Mouse (Mus musculus): ENCODE measurements around the gene Pim1.
"Not testable (repeated sequence)": the region's sequence is repeated elsewhere in the genome, so short reads cannot be mapped to it uniquely, and the experiment has no call there.

Gene Pim1

DNA sequence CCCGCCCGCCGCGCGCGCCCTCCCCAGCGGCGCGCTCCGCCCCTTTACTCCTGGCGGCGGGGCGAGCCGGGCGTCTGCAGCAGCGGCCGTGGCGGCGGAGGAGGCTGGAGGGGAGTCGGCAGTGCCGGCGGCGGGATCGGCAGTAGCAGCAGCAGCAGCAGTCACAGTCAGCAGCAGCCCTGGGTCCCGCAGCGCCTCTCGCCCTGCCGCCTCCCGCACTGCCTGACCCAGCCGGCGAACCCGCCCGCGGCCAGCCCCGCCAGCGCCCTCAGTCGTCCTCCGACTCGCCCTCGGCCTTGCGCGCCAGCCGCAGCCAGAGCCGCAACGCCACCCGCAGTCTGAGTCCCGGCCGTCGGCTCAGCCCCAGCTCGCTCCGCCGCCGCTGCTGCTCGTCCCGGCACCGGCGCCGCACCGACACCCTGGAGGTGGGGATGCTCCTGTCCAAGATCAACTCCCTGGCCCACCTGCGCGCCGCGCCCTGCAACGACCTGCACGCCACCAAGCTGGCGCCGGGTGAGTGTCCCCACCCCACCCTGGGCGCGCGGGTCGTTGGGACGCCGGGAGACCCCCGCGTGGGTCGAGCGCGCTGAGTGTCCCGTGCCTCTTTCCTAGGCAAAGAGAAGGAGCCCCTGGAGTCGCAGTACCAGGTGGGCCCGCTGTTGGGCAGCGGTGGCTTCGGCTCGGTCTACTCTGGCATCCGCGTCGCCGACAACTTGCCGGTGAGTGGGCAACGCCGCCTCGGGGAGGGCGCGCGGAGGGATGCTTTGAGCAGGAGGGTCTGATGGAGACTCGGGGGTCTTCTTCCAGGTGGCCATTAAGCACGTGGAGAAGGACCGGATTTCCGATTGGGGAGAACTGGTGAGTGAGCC is at the start of gene Pim1:
Gene Pim1 (plus strand): TSS at position 41 of the 869 bp plus-strand sequence.
- in situ Hi-C loops (cut with MboI; ENCODE audit: low pct_unique_long_range_greater_than_20kb in 1 of 2, low sequenced_read_pairs in 2 of 2, unreplicated experiment in 1 of 2): no loop called here

GRCm38 (mm10) chr17:29441562-29441961 is 49.0 kb upstream of the Pim1 start:
- in situ Hi-C loops (cut with MboI; ENCODE audit: low pct_unique_long_range_greater_than_20kb in 1 of 2, low sequenced_read_pairs in 2 of 2, unreplicated experiment in 1 of 2): no loop called here

GRCm38 (mm10) chr17:29442131-29442557 is 48.4 kb upstream of the Pim1 start:
- in situ Hi-C loops (cut with MboI; ENCODE audit: low pct_unique_long_range_greater_than_20kb in 1 of 2, low sequenced_read_pairs in 2 of 2, unreplicated experiment in 1 of 2): no loop called here

DNA sequence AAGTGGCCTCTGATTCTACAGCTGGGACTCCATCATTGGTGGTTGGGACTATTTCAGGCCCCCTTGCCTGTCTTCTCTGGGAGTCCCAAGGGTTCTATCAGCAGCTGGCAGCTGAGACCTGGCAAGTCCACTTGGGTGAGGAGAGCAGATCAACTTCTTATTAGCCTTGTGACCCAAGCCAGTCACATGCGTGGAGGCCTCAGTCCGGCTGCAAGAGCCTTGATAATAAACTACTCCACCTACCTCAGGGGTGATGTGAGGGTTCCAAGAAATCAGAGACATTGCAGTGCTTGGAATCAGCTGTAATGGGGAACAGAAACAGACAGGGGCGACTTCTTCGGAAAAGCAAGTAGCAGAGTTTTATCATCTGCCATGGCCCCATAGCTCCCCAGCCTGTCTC is 46.8 kb upstream of the Pim1 start:
- in situ Hi-C loops (cut with MboI; ENCODE audit: low pct_unique_long_range_greater_than_20kb in 1 of 2, low sequenced_read_pairs in 2 of 2, unreplicated experiment in 1 of 2): no loop called here

DNA sequence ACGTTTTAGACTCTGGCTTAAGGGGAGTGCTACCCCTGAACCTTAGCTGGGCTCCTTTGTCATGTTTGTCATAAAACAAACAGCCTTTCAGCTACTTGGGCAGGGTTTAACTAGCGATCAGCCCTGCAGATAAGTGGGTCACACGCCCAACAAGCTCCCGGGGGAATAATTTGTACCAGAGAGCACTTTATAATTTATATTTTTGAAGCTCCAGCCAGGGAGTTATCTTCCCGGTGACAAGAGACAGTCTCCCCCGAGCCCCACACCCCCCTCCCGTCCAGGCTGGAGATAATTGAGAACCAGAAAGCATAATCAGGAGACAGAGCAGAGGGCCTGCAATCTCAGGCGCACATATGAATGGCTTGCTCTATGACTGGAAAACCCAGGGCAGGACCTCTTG is 45.5 kb upstream of the Pim1 start:
- in situ Hi-C loops (cut with MboI; ENCODE audit: low pct_unique_long_range_greater_than_20kb in 1 of 2, low sequenced_read_pairs in 2 of 2, unreplicated experiment in 1 of 2): no loop called here

DNA sequence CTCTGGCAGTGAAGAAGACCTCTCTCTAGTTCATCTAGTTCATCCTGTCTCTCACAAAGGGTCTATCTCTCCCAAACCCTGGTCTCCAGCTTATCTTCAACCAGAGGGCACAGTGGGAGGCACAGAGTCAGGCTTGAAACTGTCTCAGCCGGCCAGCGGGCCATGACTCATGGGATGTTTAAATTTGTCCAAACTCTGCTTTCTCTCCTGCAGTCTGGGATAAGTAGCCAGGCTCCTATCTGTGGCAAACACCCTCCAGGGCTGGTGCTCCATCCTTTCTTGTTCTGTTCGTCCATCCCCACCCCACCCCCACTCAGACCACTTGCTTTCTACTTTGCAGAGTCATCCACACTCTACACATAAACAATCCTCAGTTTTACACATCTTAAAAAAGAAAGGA is 43.2 kb upstream of the Pim1 start:
- in situ Hi-C loops (cut with MboI; ENCODE audit: low pct_unique_long_range_greater_than_20kb in 1 of 2, low sequenced_read_pairs in 2 of 2, unreplicated experiment in 1 of 2): no loop called here

GRCm38 (mm10) chr17:29448055-29448454 is 42.5 kb upstream of the Pim1 start:
- in situ Hi-C loops (cut with MboI; ENCODE audit: low pct_unique_long_range_greater_than_20kb in 1 of 2, low sequenced_read_pairs in 2 of 2, unreplicated experiment in 1 of 2): no loop called here

- in situ Hi-C loops (cut with MboI; ENCODE audit: low pct_unique_long_range_greater_than_20kb in 1 of 2, low sequenced_read_pairs in 2 of 2, unreplicated experiment in 1 of 2): no loop called here
These were observed 42.0 kb upstream of the Pim1 start for GRCm38 (mm10) chr17:29448561-29448960.

DNA sequence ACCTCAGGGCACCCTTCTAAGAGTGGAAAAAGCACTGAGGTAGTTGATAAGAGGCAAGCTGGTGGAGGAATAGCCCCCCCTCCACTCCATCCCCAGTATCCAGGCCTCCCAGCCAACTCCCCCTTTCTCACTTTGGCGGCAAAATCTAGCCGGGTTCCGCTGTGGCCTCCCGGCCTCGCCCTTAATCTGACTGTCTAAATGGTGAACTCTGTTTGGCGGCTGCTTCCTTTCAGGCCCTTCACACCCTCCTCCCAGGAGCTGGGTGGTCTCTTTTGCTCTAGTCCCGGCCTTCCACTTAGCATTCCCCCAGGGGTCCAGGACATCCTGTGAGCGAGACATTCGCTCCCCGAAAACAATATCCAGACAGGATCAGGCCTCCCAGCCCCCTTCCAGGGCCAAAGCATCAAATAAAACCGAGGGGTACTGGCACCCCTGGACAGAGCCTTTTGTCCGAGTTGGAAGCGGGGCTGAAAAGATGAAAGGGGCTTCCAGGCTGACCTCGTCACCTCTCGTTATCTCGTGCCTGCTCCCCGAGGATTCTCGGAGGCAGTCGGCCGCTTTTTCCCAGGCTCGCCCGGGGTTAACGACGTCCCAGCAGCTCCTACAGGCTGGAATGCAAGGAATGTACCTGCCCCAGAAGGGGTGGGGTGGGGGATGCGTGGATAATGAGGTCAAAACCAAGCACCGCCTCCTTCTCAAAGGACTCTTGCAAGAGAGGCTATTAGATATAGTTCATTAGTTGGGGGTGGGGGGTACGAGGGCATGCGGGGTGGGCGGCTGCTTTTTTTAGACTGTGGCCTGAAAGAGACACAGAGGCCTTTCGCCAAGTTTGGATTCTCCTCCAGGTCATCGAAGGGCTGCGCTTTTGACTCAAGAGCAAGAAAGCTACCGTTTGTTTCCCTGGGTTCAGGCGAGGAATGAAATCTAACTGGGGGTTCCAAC is 39.4 kb upstream of the Pim1 start:
- in situ Hi-C loops (cut with MboI; ENCODE audit: low pct_unique_long_range_greater_than_20kb in 1 of 2, low sequenced_read_pairs in 2 of 2, unreplicated experiment in 1 of 2): no loop called here

- in situ Hi-C loops (cut with MboI; ENCODE audit: low pct_unique_long_range_greater_than_20kb in 1 of 2, low sequenced_read_pairs in 2 of 2, unreplicated experiment in 1 of 2): no loop called here
These were observed 38.7 kb upstream of the Pim1 start for GRCm38 (mm10) chr17:29451841-29452210.

- in situ Hi-C loops (cut with MboI; ENCODE audit: low pct_unique_long_range_greater_than_20kb in 1 of 2, low sequenced_read_pairs in 2 of 2, unreplicated experiment in 1 of 2): not testable (repeated sequence)
These were observed 36.4 kb upstream of the Pim1 start for GRCm38 (mm10) chr17:29454119-29454518.

DNA sequence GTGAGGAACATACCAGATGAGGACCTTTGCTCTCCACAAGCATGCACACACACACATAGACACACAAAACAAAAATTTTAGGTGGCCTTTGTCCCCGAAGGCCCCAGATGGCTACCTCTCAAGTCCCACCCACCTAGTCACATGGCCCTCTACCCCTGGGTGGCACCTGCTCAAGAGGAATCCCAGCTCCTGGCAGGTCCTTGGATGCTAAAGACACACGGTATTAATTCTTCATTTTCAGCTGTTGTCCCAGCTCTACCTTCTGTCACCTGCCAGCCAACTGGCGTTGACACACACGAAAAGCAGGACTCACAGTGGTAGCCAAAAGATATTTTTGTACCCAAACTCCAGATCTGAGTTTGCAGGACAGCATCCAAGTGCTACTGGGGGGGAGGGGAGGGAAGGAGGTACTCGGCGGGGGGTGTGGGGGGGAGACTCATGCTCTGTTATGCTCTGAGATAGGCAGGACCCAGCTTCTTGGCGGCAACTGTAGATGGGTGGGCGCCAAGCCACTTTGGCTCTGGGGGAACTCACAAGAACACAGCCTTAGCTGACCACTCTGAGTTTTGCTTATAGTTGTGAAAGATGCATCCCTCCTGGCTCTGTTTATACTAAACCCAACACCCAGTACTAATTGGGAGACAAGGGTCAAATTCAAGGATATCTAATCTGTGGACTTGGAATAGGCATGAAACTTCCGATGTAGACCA is 35.0 kb upstream of the Pim1 start:
- in situ Hi-C loops (cut with MboI; ENCODE audit: low pct_unique_long_range_greater_than_20kb in 1 of 2, low sequenced_read_pairs in 2 of 2, unreplicated experiment in 1 of 2): no loop called here

- in situ Hi-C loops (cut with MboI; ENCODE audit: low pct_unique_long_range_greater_than_20kb in 1 of 2, low sequenced_read_pairs in 2 of 2, unreplicated experiment in 1 of 2): no loop called here
These were observed 34.1 kb upstream of the Pim1 start for GRCm38 (mm10) chr17:29456476-29456875.

GRCm38 (mm10) chr17:29456926-29457325 is 33.6 kb upstream of the Pim1 start:
- in situ Hi-C loops (cut with MboI; ENCODE audit: low pct_unique_long_range_greater_than_20kb in 1 of 2, low sequenced_read_pairs in 2 of 2, unreplicated experiment in 1 of 2): no loop called here

GRCm38 (mm10) chr17:29457795-29458560 is 32.6 kb upstream of the Pim1 start:
- in situ Hi-C loops (cut with MboI; ENCODE audit: low pct_unique_long_range_greater_than_20kb in 1 of 2, low sequenced_read_pairs in 2 of 2, unreplicated experiment in 1 of 2): no loop called here

- in situ Hi-C loops (cut with MboI; ENCODE audit: low pct_unique_long_range_greater_than_20kb in 1 of 2, low sequenced_read_pairs in 2 of 2, unreplicated experiment in 1 of 2): no loop called here
These were observed 31.0 kb upstream of the Pim1 start for GRCm38 (mm10) chr17:29459321-29460118.

- in situ Hi-C loops (cut with MboI; ENCODE audit: low pct_unique_long_range_greater_than_20kb in 1 of 2, low sequenced_read_pairs in 2 of 2, unreplicated experiment in 1 of 2): no loop called here
These were observed 30.4 kb upstream of the Pim1 start for GRCm38 (mm10) chr17:29460119-29460505.

Measured in mouse embryonic stem cell (cell line).